Mouse (Mus musculus) testis, adult 2 months (tissue): ENCODE data around the gene Gfm2.

ENCODE experiments used
- CTCF ChIP-seq: fragments of 200-500 bp; IDR thresholded peaks from 2 replicates; pipeline ENCODE4 v1.5.1; 2012; ENCODE audit warnings: low read depth, mild to moderate bottlenecking, inconsistent platforms, low read length, moderate library complexity; ENCODE audit not compliant: control insufficient read depth, insufficient read depth, insufficient replicate concordance
- POLR2A ChIP-seq: fragments of 200-500 bp; IDR thresholded peaks from 2 replicates; pipeline ENCODE4 v1.6.1; 2012; ENCODE audit warnings: low read depth, mild to moderate bottlenecking, inconsistent platforms, low read length, moderate library complexity; ENCODE audit not compliant: control insufficient read depth

DNA sequence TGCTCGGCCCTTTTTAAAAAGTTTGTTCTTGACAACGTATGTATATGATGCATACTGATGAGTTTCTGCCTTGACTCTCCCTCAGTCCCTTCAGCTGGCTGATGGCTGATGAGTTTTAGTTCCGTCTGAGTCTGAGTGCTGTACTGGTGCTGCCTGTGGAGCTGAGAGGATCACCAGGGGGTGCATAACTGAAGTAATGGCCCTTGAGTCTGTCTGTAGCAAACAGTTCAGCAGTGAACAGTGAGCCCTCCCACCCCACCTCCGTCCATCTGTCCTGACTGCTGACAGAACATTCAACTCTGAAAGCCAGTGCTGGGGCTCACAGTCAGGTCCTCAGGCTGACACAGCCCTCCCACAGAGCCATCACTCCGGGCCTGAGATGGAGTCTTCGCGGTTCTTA is 41.2 kb downstream of the Gfm2 start:
- no peak for TF ChIP-seq CTCF
- TF ChIP-seq POLR2A, result no peak
